Mouse (Mus musculus) liver, embryonic 13.5 days (tissue): ENCODE results near the gene Bpifa2. TPM values are rescaled to one million over a fixed set of nuclear protein-coding genes. Genes with fewer than 3 reads are reported as not detected.

ENCODE experiments used
- ATAC-seq: fragments of 200-750 bp; cut with Nextera tagmentation; 2 replicates; pipeline ENCODE4 v1.8.0; 2017; ENCODE audit warnings: low read depth, mild to moderate bottlenecking, moderate number of reproducible peaks, moderate library complexity
- DNase-seq: peaks from one replicate; pipeline ENCODE4 v3.0.0; 2022
- H3K27ac ChIP-seq: fragments of 300-500 bp; sonication (generic); 2 replicates; pipeline ENCODE4 v1.5.1; 2015; ENCODE audit warnings: moderate library complexity, mild to moderate bottlenecking, inconsistent platforms
- H3K27me3 ChIP-seq: fragments of 300-500 bp; sonication (generic); 2 replicates; pipeline ENCODE4 v1.6.1; 2015; ENCODE audit warnings: mild to moderate bottlenecking, inconsistent platforms
- H3K36me3 ChIP-seq: fragments of 300-500 bp; sonication (generic); 2 replicates; pipeline ENCODE4 v1.6.1; 2015; ENCODE audit warnings: mild to moderate bottlenecking, inconsistent platforms
- H3K4me1 ChIP-seq: fragments of 300-500 bp; sonication (generic); replicated peaks from 2 replicates; pipeline ENCODE4 v1.6.1; 2015; ENCODE audit warnings: inconsistent platforms
- H3K4me2 ChIP-seq: fragments of 300-500 bp; sonication (generic); 2 replicates; pipeline ENCODE4 v1.6.1; 2015; ENCODE audit warnings: inconsistent platforms, mild to moderate bottlenecking, moderate library complexity
- H3K4me3 ChIP-seq: fragments of 300-500 bp; sonication (generic); replicated peaks from 2 replicates; pipeline ENCODE4 v1.5.1; 2015; ENCODE audit warnings: mild to moderate bottlenecking, inconsistent platforms
- H3K9ac ChIP-seq: fragments of 300-500 bp; sonication (generic); 2 replicates; pipeline ENCODE4 v1.6.1; 2015; ENCODE audit warnings: mild to moderate bottlenecking, inconsistent platforms
- H3K9me3 ChIP-seq: fragments of 300-500 bp; sonication (generic); replicated peaks from 2 replicates; pipeline ENCODE4 v1.6.1; 2016; ENCODE audit warnings: inconsistent platforms
- WGBS: fragments of 180-500 bp; shearing (Covaris S2); methylation state at CpG from one replicate; pipeline ENCODE4 v1.1.7; 2015; ENCODE audit not compliant: insufficient replicate concordance; 5-methylcytosine and 5-hydroxymethylcytosine counted together
- polyA plus RNA-seq: library from polyadenylated mRNA; unstranded; fragments of >200 nt; fragmentation: Nextera tagmentation; extraction: Ambion mirVana; gene quantifications from 2 replicates; pipeline ENCODE4 v1.2.1, GENCODE M21; 2015

Bpifa2 gene
- not detected in 2 replicates for polyA plus RNA-seq

DNA sequence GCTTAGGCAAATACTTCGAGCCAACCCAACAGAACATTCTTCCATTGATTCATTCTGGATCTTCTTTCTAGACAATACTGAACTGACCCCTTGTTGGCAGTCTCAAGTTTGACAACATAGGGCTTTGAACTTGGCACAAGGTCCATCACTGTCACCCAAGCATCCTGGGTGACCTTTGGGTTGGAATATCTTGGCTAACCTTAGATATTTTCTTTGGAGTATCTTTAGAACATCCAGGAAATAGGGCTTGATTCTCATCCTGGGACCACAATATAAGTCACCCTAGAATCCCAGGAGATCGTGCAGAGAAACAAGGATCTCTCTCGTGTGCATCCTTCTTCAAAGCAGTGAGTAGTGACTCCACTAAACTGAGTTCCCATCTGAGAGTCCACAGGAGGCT is at the start of gene Bpifa2:
Gene Bpifa2 (plus strand): TSS at position 301 of the 400 bp plus-strand sequence.
- Histone ChIP-seq H3K36me3 (no peaks in the 10 kb centered on the region), H3K9ac (no peak within 1 kb of the TSS), H3K9me3 (no peaks in the 10 kb centered on the region), H3K4me2 (no peak within 1 kb of the TSS), H3K4me1 (no peaks in the 10 kb centered on the region), H3K27ac (no peak within 1 kb of the TSS), H3K27me3 (no peaks in the 10 kb centered on the region), H3K4me3 (no peak within 1 kb of the TSS)
- no peak for ATAC-seq
- DNase-seq: no peak
- 37% methylated on average over 3 of the region's 3 CpGs for WGBS

DNA sequence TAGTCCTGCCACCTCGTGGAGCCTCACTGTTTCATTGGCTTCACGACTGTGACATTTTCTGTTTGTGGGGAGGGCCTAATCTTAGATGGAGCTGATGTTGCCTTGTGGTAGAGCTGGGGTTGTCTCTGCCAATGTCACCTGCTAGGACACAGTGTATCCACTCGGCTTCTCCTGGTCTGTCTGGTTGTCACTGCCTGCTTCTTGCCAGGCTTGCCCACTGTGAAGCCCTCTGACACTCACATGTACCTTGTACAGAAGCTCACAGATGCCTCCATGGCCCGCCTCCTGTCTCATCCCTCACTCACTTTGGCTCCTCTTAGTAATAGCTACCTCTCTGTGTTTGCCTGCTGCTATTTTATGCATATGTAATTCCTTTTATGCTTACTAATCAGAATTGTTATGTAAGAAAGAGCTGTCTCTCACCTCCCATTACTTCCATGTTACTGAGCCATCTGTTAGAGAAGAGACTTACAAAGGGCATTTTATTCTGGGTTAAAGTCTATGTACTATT is 45.2 kb upstream of the Bpifa2 start:
- H3K4me3 ChIP-seq: no peak overlapping the region
- H3K9ac ChIP-seq: no peak overlapping the region
- WGBS: 42% methylated on average over 4 of the region's 4 CpGs
- H3K27me3 ChIP-seq: no peaks in the 10 kb centered on the region
- no peaks in the 10 kb centered on the region for H3K36me3 ChIP-seq
- H3K4me2 ChIP-seq: no peak overlapping the region
- H3K4me1 ChIP-seq: no peaks in the 10 kb centered on the region
- no peaks in the 10 kb centered on the region for H3K9me3 ChIP-seq
- no peak for ATAC-seq
- DNase-seq: no peak
- no peak overlapping the region for H3K27ac ChIP-seq

DNA sequence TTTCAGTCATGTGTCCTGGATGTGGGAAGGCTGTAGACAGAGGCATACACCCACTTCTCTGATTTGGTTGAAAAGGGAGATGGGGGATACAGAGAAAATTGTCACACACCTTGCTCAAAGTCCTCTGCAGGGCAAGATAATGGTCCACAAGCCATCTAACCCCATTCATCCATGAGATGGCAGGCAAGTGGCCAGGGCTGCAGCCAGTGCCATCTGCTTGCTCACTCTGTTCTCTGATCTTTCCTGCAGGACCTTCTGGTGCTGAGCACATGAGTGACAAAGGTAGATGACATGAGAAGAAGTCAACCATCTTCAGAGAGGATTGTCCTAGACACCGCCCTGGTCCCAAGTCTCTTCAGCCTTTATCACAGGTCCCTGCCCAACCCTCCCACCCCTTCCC is 44.7 kb upstream of the Bpifa2 start:
- H3K4me2 ChIP-seq: no peak overlapping the region
- H3K27ac ChIP-seq: no peak overlapping the region
- DNase-seq (no peak), ATAC-seq (no peak)
- H3K36me3 ChIP-seq: no peaks in the 10 kb centered on the region
- no peaks in the 10 kb centered on the region for H3K27me3 ChIP-seq
- H3K9me3 ChIP-seq: no peaks in the 10 kb centered on the region
- no peaks in the 10 kb centered on the region for H3K4me1 ChIP-seq
- H3K4me3 ChIP-seq: no peak overlapping the region
- no peak overlapping the region for H3K9ac ChIP-seq
- 64% methylated on average over 1 of the region's 1 CpGs for WGBS

DNA sequence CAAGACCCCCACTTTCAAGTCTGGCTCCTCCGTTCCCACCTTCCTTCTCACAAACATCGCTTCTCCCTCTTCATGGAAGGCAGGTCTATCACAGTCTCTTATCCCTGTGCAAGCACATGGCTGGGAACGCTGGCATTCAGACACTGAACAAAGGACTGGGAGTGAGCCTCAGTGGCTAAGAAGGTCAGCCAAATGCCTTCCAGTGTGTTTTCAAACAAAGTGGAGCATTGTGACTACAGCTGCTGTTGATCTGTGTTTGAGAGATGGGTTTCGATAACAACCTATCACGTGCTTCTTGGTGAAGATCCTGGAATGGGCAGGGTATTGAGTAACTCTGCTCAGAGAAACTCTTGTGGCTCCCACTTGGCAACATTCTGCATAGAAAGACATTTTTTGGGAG is 37.8 kb upstream of the Bpifa2 start:
- Histone ChIP-seq H3K36me3 (no peaks in the 10 kb centered on the region), H3K4me1 (no peaks in the 10 kb centered on the region), H3K9ac (no peak overlapping the region), H3K4me2 (no peak overlapping the region), H3K27me3 (no peaks in the 10 kb centered on the region), H3K27ac (no peak overlapping the region), H3K4me3 (no peak overlapping the region), H3K9me3 (no peaks in the 10 kb centered on the region)
- ATAC-seq (no peak), DNase-seq (no peak)
- 65% methylated on average over 5 of the region's 5 CpGs for WGBS

DNA sequence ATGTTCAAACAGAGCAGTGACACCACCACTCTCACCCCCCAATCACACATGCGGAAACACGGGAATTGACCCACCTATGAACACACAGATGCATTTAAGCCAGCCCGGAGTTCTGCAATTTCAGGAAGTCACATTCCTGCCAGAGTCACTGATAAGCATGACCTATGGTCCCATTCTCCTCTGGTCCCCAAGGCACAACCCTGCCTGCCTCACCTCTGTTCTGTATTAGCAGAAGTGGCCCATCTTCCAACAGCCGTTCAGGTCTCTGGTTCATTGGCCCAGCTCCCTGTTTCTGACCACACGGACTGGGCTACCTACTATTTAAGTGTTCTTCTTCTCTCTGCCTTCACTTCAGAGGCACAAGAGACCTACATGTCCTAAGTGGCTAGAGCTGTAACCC is 33.5 kb upstream of the Bpifa2 start, which contains the start of gene Bpifa6:
Gene Bpifa6 (plus strand): TSS at position 364 of the 400 bp plus-strand sequence.
- no peak within 1 kb of the TSS for H3K9ac ChIP-seq
- DNase-seq: no peak
- H3K27me3 ChIP-seq: no peaks in the 10 kb centered on the region
- H3K4me3 ChIP-seq: no peak within 1 kb of the TSS
- ATAC-seq: no peak
- no peaks in the 10 kb centered on the region for H3K36me3 ChIP-seq
- 54% methylated on average over 5 of the region's 5 CpGs for WGBS
- H3K27ac ChIP-seq: no peak within 1 kb of the TSS
- H3K4me1 ChIP-seq: no peaks in the 10 kb centered on the region
- no peaks in the 10 kb centered on the region for H3K9me3 ChIP-seq
- no peak within 1 kb of the TSS for H3K4me2 ChIP-seq

DNA sequence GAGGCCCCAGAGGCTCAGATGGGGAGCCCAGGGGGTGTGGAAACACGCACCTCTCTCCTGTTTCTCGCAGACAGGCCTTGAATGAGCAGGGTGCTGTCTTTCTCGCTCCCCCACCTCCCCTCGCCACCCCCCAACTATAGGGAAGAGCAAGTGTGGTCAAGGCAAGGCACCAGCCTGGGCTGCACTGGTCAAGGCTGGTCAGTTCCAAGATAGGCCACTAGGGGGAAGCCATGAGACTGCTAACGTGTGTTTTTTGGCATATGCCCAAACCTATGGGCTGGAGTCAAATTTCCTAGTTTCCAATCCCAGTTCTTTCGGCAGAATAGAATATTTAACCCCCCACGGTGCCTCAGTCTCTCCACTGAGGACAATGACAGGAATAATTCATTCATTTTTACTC is 12.3 kb upstream of the Bpifa2 start:
- Histone ChIP-seq H3K27ac (no peak overlapping the region), H3K4me2 (no peak overlapping the region), H3K36me3 (no peaks in the 10 kb centered on the region), H3K9me3 (no peaks in the 10 kb centered on the region), H3K4me1 (no peaks in the 10 kb centered on the region), H3K4me3 (no peak overlapping the region), H3K27me3 (no peaks in the 10 kb centered on the region), H3K9ac (no peak overlapping the region)
- peak; percentile 3 for DNase-seq
- 4% methylated on average over 7 of the region's 7 CpGs for WGBS
- no peak for ATAC-seq

DNA sequence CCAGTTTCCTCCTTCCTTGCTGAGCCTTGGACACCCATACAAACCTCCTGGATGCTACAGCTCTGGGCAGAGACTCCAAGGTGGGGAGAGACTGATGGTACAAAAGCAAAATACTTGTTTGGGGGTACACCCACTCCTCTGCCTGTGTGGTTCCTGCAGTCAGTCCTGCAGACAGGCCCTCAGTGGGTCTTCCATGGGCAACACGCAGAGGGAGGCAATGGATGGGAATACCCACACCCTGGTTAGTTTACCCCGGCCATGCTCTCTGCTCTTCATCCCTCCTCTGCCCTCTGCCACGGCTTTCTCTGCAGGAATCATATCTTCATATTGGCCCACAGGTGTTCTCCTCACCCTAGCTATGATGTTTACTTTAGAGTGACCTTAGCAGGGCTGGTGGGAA is 7.6 kb upstream of the Bpifa2 start:
- Histone ChIP-seq H3K27me3 (no peaks in the 10 kb centered on the region), H3K4me2 (no peak overlapping the region)
- DNase-seq: no peak

DNA sequence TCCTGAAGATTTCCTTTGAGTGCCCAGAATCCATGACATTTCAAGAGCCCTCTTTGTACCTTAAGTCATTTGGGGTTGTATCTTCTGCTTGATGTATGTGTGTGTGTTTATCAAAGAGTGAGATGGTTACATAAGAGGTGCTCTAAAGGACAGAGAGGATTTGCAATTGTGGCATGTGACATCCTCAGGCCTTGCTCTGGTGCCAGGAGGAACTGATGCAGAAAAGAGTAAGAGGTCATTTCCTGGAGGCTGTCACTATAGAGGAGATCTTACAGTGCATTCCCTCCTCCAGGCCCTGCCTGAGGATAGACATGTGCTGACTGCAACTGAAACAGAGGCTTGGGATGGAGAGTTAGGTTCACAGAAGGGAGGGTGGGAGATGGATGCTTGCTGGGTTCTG is 7.0 kb upstream of the Bpifa2 start:
- Histone ChIP-seq H3K27ac (no peak overlapping the region), H3K4me2 (no peak overlapping the region), H3K4me1 (no peaks in the 10 kb centered on the region), H3K9ac (no peak overlapping the region), H3K27me3 (no peaks in the 10 kb centered on the region), H3K4me3 (no peak overlapping the region), H3K36me3 (no peaks in the 10 kb centered on the region), H3K9me3 (no peaks in the 10 kb centered on the region)
- no peak for DNase-seq
- ATAC-seq: no peak

More for the DNA sequence above, 7.6 kb upstream of the Bpifa2 start:
- Histone ChIP-seq H3K4me1 (no peaks in the 10 kb centered on the region), H3K9me3 (no peaks in the 10 kb centered on the region), H3K4me3 (no peak overlapping the region), H3K9ac (no peak overlapping the region), H3K27ac (no peak overlapping the region), H3K36me3 (no peaks in the 10 kb centered on the region)
- no peak for ATAC-seq
- 51% methylated on average over 3 of the region's 3 CpGs for WGBS

DNA sequence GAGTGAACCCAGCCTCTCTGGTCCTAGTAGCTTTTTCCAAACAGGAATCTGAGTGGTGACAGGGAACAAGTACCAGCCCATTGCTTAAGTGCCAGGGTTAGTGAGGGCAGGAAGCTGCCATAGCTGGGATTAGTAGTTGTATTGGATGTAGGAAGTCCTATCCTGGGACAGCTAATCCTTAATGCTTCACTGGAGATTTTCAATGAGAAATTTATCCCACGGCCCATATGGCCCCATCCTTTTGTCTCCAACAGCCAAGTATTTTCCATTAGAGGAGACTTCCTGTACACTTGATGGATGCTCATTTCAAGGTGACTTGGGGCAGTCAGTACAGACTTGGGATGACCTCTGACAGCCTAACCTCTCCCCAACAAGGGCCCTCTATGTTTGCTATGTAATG is 3.6 kb upstream of the Bpifa2 start:
- H3K9me3 ChIP-seq: no peaks in the 10 kb centered on the region
- no peak overlapping the region for H3K4me3 ChIP-seq
- H3K4me1 ChIP-seq: no peaks in the 10 kb centered on the region
- H3K36me3 ChIP-seq: no peaks in the 10 kb centered on the region
- no peak overlapping the region for H3K27ac ChIP-seq
- no peak overlapping the region for H3K4me2 ChIP-seq
- H3K9ac ChIP-seq: no peak overlapping the region
- H3K27me3 ChIP-seq: no peaks in the 10 kb centered on the region
- DNase-seq (no peak), ATAC-seq (no peak)
- 68% methylated on average over 1 of the region's 1 CpGs for WGBS

DNA sequence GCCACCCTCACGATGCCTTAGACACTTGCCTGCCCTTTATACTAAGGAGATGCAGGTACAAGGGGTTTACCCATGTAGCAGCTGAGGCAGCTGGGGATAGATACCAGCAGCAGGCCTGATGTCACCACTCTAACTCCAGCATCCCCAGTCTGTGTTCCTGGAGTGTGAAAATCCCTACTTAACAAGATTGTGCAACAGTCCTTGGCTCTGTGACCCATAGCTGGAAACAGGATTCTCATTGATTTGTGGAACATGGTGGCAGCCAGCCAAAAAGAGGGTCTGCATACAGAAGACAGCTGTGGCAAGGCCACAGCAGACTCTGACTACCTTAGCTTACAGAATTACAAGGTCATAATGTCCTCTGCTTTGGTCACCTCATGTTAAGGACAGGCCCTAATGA is 3.0 kb upstream of the Bpifa2 start:
- Histone ChIP-seq H3K27me3 (no peaks in the 10 kb centered on the region), H3K4me1 (no peaks in the 10 kb centered on the region), H3K36me3 (no peaks in the 10 kb centered on the region), H3K27ac (no peak overlapping the region), H3K9me3 (no peaks in the 10 kb centered on the region), H3K4me3 (no peak overlapping the region), H3K4me2 (no peak overlapping the region), H3K9ac (no peak overlapping the region)
- 61% methylated on average over 1 of the region's 1 CpGs for WGBS
- ATAC-seq: no peak
- DNase-seq: no peak

DNA sequence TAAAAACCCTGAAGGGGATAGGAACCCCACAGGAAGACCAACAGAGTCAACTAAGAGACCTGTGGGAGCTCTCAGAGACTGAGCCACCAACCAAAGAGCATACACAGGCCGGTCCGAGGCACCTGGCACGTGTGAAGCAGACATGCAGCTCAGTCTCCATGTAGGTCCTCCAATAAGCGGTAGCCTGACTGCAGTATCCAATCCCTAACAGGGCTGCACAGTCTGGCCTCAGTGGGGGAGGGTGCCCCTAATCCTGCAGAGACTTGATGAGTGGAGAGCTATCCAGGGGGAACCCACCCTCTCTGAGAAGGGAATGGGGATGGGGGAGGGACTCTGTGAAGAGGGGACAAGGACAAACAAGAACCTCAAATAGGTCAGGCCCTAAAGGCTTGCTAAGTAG is 2.3 kb upstream of the Bpifa2 start:
- H3K36me3 ChIP-seq: no peaks in the 10 kb centered on the region
- WGBS: 67% methylated on average over 4 of the region's 4 CpGs
- no peak for ATAC-seq

DNA sequence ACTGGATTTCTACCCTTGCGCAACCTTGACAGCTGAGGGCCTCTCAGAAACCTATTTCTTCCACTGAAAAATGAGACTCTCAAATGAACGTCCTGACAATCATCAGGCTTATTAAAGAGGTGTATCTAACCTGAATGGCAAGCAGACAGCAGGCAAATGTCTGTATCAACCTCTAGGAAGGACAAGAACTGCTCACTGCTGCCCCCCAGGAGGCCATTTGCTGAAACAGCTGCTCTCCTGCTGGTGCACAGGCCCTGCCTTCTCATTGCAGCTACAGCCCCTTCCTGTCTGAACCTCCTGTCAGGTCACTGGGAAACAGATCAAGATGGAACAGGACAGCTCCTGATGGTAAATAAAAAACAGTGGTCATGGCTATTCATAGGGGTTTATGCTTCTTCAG is 1.7 kb upstream of the Bpifa2 start:
- no peak for ATAC-seq
- Histone ChIP-seq H3K27me3 (no peaks in the 10 kb centered on the region), H3K27ac (no peak overlapping the region), H3K9me3 (no peaks in the 10 kb centered on the region), H3K4me3 (no peak overlapping the region), H3K4me1 (no peaks in the 10 kb centered on the region), H3K4me2 (no peak overlapping the region), H3K9ac (no peak overlapping the region), H3K36me3 (no peaks in the 10 kb centered on the region)
- DNase-seq: no peak
- 57% methylated on average over 2 of the region's 2 CpGs for WGBS

More for the DNA sequence above, 2.3 kb upstream of the Bpifa2 start:
- no peak overlapping the region for H3K27ac ChIP-seq
- no peaks in the 10 kb centered on the region for H3K27me3 ChIP-seq
- H3K4me1 ChIP-seq: no peaks in the 10 kb centered on the region
- H3K4me2 ChIP-seq: no peak overlapping the region
- H3K4me3 ChIP-seq: no peak overlapping the region
- DNase-seq: no peak
- no peak overlapping the region for H3K9ac ChIP-seq
- no peaks in the 10 kb centered on the region for H3K9me3 ChIP-seq
